Mouse (Mus musculus): ENCODE measurements around the gene Smoc2. TPM values are rescaled to one million over a fixed set of nuclear protein-coding genes. Genes with fewer than 3 reads are reported as not detected.

Smoc2 gene
- 0.16 TPM in 1 of 2 replicates, not detected in the other for total RNA-seq (2023)

GRCm38 (mm10) chr17:14279177-14279965 is at the start of gene Smoc2:
Smoc2 (plus strand) TSS chr17:14279506.

Other genes starting within 250 kb of the Smoc2 start
- not detected in 2 replicates for gene Gm7358, start 220.0 kb upstream of the Smoc2 start, total RNA-seq (2023)
- gene Dact2, start 75.2 kb upstream of the Smoc2 start, total RNA-seq (2023), result not detected in 2 replicates